Mouse (Mus musculus) embryo, embryonic 11 days (tissue): ENCODE results near the gene Wnt10a.

Experiments used
- DNase-seq: peaks from one replicate; pipeline ENCODE4 v3.0.0-alpha.2; 2015

The Wnt10a gene

DNA sequence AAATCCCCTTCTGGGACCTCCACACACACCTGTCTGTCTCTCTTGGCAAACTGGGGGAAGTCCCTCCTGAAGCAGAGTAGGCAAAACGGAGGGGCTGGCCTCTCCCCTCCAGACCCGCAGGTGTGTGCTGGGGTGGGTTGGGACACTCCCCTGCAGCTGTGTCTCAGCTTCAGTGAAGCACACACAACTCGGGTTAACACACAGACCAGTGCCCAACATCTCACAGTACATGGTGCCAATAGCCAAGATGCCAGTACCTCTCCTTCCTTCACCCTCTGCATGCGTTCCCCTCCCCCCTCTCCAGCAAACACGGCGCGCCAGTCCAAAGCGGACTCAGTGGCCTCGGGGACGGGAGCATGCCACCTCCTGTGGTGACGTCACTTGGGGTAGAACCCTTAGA lies at the start of gene Wnt10a:
Wnt10a (plus strand) TSS at position 268 of the 400 bp plus-strand sequence.
- no peak for DNase-seq

DNA sequence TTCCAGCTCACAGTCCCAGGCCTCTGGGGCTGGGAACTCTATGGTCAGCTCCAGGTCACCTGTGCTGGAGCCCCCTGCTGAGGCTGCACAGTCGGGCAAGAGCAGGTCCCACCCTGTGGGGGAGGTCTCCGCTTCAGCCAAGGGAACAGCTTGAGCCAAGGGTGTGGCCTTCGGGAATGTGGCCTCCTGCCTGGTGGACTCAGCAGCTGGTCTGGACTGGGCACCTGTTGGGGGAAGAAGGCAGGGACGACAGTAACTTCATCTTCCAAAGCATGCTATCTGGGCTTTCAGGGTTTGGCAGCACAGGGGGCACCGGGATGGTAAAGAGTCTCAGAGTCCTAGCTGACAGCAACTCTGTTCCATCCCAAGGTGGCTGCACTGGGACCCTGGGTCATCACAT lies 44.0 kb upstream of the Wnt10a start:
- DNase-seq: no peak

GRCm38 (mm10) chr1:74748643-74749271 lies 42.6 kb upstream of the Wnt10a start, which contains the start of gene Prkag3:
TSS of gene Prkag3 (minus strand) at chr1:74749221.
- peak; percentile 75 for DNase-seq

GRCm38 (mm10) chr1:74749301-74749700 lies 42.0 kb upstream of the Wnt10a start:
- peak; percentile 12 for DNase-seq

GRCm38 (mm10) chr1:74750683-74751082 lies 40.6 kb upstream of the Wnt10a start:
- no peak for DNase-seq

GRCm38 (mm10) chr1:74752150-74752549 lies 39.2 kb upstream of the Wnt10a start:
- DNase-seq: no peak

GRCm38 (mm10) chr1:74752833-74753232 lies 38.5 kb upstream of the Wnt10a start:
- no peak for DNase-seq

GRCm38 (mm10) chr1:74753266-74753974 lies 37.9 kb upstream of the Wnt10a start:
- DNase-seq: no peak

GRCm38 (mm10) chr1:74754175-74754785 lies 37.0 kb upstream of the Wnt10a start:
- no peak for DNase-seq

GRCm38 (mm10) chr1:74759773-74760172 lies 31.5 kb upstream of the Wnt10a start:
- DNase-seq: peak; percentile 76

GRCm38 (mm10) chr1:74763081-74763480 lies 28.2 kb upstream of the Wnt10a start:
- DNase-seq: peak; percentile 90

DNA sequence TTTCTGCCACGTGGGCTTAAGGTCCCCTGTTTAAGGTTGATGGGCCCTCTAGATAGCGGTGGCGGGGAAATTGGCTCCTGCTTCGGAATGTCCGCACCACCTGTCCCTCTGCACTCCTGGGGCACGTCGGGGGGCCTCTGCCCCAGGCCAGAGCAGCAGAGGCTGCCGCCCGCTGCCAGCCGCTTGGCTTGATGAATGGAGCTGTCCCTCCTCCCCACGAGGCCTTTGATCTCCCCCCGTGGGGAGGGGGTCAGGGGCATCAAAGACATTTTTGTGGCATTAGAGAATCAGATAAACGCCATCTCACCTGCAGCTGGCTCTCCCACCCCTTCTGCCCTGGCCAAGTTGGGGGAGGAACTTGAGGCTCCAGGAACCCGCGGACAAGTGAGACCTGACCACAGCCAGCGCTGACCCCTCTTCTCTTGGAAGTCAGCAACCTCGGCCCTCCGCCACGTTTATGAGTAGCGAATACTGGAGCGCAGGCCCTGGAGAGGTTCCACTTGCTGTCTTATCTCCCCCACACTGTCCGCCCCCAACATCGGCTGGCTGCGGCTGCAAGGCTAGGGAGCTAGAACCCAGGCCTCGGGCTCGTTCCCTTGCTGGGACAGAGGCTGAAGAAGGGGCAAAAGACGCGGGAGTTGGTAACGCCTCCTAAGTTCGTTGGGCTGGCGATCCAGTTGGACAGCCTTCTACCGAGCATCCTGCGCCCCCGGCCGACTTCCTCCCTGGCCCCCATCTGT lies 20.4 kb upstream of the Wnt10a start:
- DNase-seq: peak; percentile 51

- DNase-seq: no peak
These were observed 19.9 kb upstream of the Wnt10a start for GRCm38 (mm10) chr1:74771467-74771844.

DNA sequence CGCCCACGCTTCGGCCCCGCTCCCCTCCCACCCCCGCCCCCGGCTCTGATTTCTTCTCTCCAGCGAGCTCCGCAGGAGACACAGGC lies 19.6 kb upstream of the Wnt10a start, which contains the start of gene Wnt6:
Wnt6 (plus strand) TSS at position 48 of the 86 bp plus-strand sequence.
- DNase-seq: no peak

GRCm38 (mm10) chr1:74771931-74772620 lies 19.2 kb upstream of the Wnt10a start:
- peak; percentile 51 for DNase-seq

- peak; percentile 90 for DNase-seq
These were observed 18.2 kb upstream of the Wnt10a start for GRCm38 (mm10) chr1:74773136-74773535.

DNA sequence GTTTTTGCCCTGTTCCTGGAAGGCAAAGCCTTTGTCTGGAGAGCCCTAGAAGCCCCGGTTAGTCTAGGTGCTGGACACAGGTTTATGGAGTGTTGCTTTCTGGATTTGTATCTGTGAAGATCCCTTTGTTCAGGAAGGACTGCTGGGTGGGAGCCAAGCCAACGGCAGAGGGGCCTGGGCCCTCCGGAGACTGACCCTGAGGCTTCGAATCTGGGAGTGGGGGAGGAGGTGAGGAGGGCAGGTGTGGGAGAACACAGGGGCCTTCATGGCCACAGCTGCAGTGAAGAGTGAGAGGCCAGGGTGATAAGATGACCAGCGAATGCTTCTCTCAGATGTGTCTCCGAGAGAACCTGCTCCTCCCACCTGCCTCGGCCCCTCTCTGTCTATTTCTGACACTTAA lies 17.3 kb upstream of the Wnt10a start:
- no peak for DNase-seq

- peak; percentile 51 for DNase-seq
These were observed 15.5 kb upstream of the Wnt10a start for GRCm38 (mm10) chr1:74775816-74776215.

DNA sequence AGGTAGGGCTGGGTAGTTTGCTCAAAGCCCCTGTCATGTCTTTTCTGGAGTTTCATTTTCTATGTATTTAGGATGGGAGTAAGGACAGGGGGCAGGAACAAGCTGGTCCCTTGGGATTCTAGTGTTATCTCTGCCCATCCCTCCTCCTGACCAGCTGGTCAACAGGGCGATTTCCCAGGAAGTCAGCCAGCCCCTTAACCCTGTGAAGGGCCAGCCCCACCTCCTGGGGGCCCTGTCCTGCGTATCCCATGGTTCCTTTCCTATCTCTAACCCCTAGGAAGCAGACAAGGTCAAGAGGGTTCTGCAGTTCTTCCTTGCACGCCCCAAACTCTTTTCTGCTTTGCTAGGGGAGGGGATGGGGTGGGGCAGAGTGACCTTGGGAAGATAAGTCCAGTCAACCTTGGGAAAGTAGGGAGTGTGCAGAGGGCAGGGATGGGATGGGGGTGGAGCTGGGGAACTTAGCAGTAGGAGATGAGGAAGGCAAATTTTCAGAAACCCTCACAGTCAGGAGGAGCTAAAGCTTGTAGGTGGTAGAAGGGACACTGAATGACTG lies 12.3 kb upstream of the Wnt10a start:
- DNase-seq: no peak

DNA sequence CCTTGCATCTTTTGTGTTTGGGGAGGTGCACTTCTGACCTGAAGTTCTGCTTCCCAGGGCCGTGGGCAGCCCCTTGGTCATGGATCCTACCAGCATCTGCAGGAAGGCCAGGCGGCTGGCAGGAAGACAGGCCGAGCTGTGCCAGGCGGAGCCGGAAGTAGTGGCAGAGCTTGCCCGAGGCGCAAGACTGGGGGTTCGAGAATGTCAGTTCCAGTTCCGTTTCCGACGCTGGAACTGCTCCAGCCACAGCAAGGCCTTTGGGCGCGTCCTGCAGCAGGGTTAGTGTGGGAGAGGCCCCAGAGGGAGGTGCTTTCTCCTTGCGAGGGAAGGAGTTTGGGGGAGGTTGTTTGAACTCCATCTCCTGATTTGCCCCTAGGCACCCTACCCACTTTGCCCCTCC lies 9.3 kb upstream of the Wnt10a start:
- no peak for DNase-seq

DNA sequence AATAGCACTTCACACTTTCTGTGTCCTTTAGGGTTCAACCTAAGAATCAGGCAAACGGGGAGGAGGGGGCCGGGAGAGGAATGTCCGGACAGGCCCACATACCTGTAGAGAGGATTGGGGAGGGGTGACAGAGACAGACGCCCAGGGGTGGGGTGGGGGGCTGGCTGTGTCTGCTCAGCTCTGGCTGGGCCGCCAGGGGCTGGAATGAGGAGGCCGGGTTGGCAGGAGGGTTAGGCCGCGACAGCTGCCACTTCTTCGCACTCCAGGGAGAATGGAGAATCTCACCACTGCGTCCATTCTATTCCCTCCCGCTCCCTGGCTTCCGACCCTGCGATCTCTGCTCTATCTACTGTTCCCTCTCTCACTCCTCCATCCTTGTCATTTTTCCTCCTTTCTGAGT lies 7.8 kb upstream of the Wnt10a start:
- DNase-seq: no peak

DNA sequence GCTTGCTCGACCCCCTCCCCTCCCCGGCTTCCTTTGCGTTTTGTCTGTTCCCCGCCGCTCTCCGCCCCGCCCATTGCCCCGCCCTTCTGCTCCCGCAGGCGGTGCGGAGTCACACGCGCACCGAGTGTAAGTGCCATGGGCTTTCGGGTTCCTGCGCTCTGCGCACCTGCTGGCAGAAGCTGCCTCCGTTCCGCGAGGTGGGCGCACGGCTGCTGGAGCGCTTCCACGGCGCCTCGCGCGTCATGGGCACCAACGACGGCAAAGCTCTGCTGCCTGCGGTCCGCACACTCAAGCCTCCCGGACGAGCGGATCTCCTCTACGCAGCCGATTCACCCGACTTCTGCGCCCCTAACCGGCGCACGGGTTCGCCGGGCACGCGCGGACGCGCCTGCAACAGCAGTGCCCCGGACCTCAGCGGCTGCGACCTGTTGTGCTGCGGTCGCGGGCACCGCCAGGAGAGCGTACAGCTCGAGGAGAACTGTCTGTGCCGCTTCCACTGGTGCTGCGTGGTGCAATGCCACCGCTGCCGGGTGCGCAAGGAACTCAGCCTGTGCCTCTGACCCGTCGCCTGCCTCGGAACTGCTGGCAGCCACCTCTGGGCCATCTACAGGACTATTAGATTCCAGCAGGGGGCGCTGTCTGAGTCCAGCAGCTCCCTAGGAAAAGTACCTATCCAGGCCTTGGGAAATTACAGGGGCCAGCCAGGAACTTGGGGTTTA lies 7.1 kb upstream of the Wnt10a start:
- DNase-seq: peak; percentile 82
